Mouse (Mus musculus) cerebellum, adult 2 months (tissue): Measurements from ENCODE around the gene Plekhg1. TPM values are rescaled to one million over a fixed set of nuclear protein-coding genes. Genes with fewer than 3 reads are reported as not detected.

Source experiments
- DNase-seq, 2 experiments: peaks; one replicate each; pipeline ENCODE4 v3.0.0; 2021
- H3K27ac ChIP-seq: fragments of 200-500 bp; 2 replicates; pipeline ENCODE4 v1.5.1; 2012; ENCODE audit warnings: low read length, control low read depth, inconsistent platforms; ENCODE audit not compliant: insufficient read depth
- H3K27me3 ChIP-seq: fragments of 200-500 bp; 2 replicates; pipeline ENCODE4 v1.6.1; 2012; ENCODE audit warnings: inconsistent platforms, mild to moderate bottlenecking, low read length, moderate library complexity; ENCODE audit not compliant: control insufficient read depth, insufficient read depth
- H3K4me1 ChIP-seq: fragments of 200-500 bp; 2 replicates; pipeline ENCODE4 v1.6.1; 2011; ENCODE audit warnings: low read length; ENCODE audit not compliant: control insufficient read depth, insufficient read depth
- H3K4me3 ChIP-seq: fragments of 200-500 bp; replicated peaks from 2 replicates; pipeline ENCODE3; 2011; ENCODE audit warnings: mild to moderate bottlenecking, low read depth, low read length, control low read depth; ENCODE audit not compliant: insufficient read depth
- CTCF ChIP-seq: fragments of 200-500 bp; IDR thresholded peaks from 2 replicates; pipeline ENCODE4 v1.5.1; 2011; ENCODE audit warnings: low read depth, mild to moderate bottlenecking, control low read depth, low read length, moderate library complexity, borderline replicate concordance; ENCODE audit not compliant: insufficient read depth
- POLR2A ChIP-seq: fragments of 200-500 bp; IDR thresholded peaks from 2 replicates; pipeline ENCODE4 v1.6.1; 2011; ENCODE audit warnings: low read length, control low read depth, borderline replicate concordance; ENCODE audit not compliant: insufficient read depth
- WGBS: fragments of 180-500 bp; shearing (Covaris S2); methylation state at CpG from one replicate; pipeline ENCODE4 v1.1.7; 2018; 5-methylcytosine and 5-hydroxymethylcytosine counted together
- polyA plus RNA-seq: library from polyadenylated mRNA; depleted of rRNA; stranded (reverse); fragments of >200 nt; gene quantifications from 2 replicates; pipeline ENCODE4 v1.2.3, GENCODE M21; 2012

Gene Plekhg1
- polyA plus RNA-seq, 1 experiment = 9.5 TPM

GRCm38 (mm10) chr10:3831597-3832351 is 91.6 kb downstream of the Plekhg1 start:
- no peak overlapping the region for H3K27ac ChIP-seq

GRCm38 (mm10) chr10:3834060-3834459 is 93.9 kb downstream of the Plekhg1 start:
- Histone ChIP-seq H3K27ac (no peak overlapping the region), H3K27me3 (no peaks in the 10 kb centered on the region), H3K4me1 (no peaks in the 10 kb centered on the region; the same call in 1 of the 2 replicates), H3K4me3 (no peak overlapping the region)
- TF ChIP-seq CTCF (no peak), POLR2A (no peak)
- 94% methylated on average over 1 of the region's 1 CpGs for WGBS
- DNase-seq = no peak

More at GRCm38 (mm10) chr10:3831597-3832351, 91.6 kb downstream of the Plekhg1 start:
- WGBS = 52% methylated on average over 11 of the region's 11 CpGs
- no peak for TF ChIP-seq POLR2A
- no peak for TF ChIP-seq CTCF
- no peaks in the 10 kb centered on the region; the same call in 1 of the 2 replicates for H3K4me1 ChIP-seq
- no peak overlapping the region for H3K4me3 ChIP-seq
- DNase-seq = no peak
- no peaks in the 10 kb centered on the region for H3K27me3 ChIP-seq

DNA sequence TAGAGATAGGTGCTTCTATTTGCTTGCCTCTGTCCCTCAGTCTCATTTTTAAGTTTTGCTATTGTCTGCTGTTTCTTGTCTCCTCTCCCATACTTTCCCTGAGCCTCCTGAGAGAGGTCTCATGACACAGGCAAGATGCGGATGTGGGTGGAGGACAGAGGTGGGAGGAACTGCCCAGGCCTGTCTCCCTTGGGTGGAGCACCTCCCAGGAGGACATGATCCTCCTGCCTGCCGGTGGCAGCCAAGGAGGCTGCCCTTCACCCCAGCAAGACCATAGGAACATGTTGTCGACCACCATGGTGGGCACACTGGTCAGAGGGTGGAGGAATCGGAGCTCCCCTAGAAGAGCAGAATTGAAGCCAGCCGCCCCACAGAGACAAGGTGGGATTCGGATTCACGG is 94.5 kb downstream of the Plekhg1 start:
- Histone ChIP-seq H3K4me1 (no peaks in the 10 kb centered on the region; the same call in 1 of the 2 replicates), H3K27ac (no peak overlapping the region), H3K27me3 (no peaks in the 10 kb centered on the region), H3K4me3 (no peak overlapping the region)
- no peak for TF ChIP-seq POLR2A
- TF ChIP-seq CTCF = no peak
- 73% methylated on average over 7 of the region's 7 CpGs for WGBS
- no peak for DNase-seq

- no peaks in the 10 kb centered on the region for H3K4me1 ChIP-seq
- no peaks in the 10 kb centered on the region for H3K27me3 ChIP-seq
- TF ChIP-seq POLR2A = no peak
- TF ChIP-seq CTCF = no peak
- 48% methylated on average over 10 of the region's 10 CpGs for WGBS
- H3K27ac ChIP-seq = no peak overlapping the region
- H3K4me3 ChIP-seq = no peak overlapping the region
- no peak for DNase-seq
Observed at GRCm38 (mm10) chr10:3835616-3836015, 95.5 kb downstream of the Plekhg1 start.

- TF ChIP-seq CTCF (no peak), POLR2A (no peak)
- H3K27me3 ChIP-seq = no peaks in the 10 kb centered on the region
- 91% methylated on average over 6 of the region's 6 CpGs for WGBS
- H3K4me1 ChIP-seq = no peaks in the 10 kb centered on the region
- DNase-seq = no peak
- H3K27ac ChIP-seq = no peak overlapping the region
- no peak overlapping the region for H3K4me3 ChIP-seq
Observed at GRCm38 (mm10) chr10:3839748-3840432, 99.7 kb downstream of the Plekhg1 start.

- Histone ChIP-seq H3K4me3 (no peak overlapping the region), H3K4me1 (no peaks in the 10 kb centered on the region), H3K27ac (no peak overlapping the region), H3K27me3 (no peaks in the 10 kb centered on the region)
- WGBS = 80% methylated on average over 5 of the region's 5 CpGs
- DNase-seq = no peak
- TF ChIP-seq POLR2A (no peak), CTCF (no peak)
Observed at GRCm38 (mm10) chr10:3844430-3844829, 104.3 kb downstream of the Plekhg1 start.

DNA sequence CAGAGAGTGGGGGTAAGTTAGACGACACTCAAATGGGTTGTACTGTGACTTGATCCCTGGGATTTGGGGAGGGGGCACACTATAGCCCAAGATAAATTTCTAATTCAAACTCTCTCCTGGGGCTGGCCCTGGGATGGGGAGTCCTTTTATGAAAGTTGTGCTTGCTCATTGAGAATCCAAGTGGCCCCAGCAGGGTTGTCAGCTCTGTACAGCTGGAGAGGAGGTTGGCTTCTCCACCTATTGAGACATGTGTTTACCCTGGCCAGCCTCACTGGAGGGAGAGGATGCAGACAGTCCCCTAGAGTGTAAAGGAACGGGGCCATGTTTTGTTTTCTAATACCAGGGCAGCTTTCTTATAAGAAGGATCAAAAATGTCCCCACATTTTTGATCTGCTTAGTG is 106.9 kb downstream of the Plekhg1 start:
- no peak for DNase-seq
- Histone ChIP-seq H3K4me3 (no peak overlapping the region), H3K27me3 (no peaks in the 10 kb centered on the region), H3K4me1 (no peaks in the 10 kb centered on the region), H3K27ac (no peak overlapping the region)
- WGBS = 53% methylated on average over 2 of the region's 2 CpGs
- no peak for TF ChIP-seq POLR2A
- no peak for TF ChIP-seq CTCF

DNA sequence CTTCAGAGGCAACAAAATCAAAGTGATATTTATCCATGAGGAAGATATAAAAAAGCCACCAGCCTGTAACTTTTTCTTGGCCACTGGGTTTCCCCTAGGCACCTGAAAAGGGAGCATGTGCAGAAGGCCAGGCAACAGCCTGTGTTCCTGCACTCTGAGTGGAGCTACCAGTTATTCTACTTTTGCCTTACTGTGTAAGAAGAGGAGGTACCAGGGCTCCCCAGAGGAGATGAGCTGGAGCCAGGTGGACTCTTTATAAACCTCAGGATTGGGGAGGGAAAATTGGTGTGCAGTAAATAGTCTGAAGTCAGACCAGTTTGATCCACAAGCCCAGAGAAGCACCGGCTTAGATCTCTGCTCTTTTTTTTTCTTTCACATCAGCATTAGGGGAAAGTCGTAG is 111.3 kb downstream of the Plekhg1 start:
- WGBS = 40% methylated on average over 2 of the region's 2 CpGs
- no peaks in the 10 kb centered on the region for H3K27me3 ChIP-seq
- H3K4me1 ChIP-seq = no peaks in the 10 kb centered on the region
- H3K27ac ChIP-seq = no peak overlapping the region
- TF ChIP-seq CTCF (no peak), POLR2A (no peak)
- no peak overlapping the region for H3K4me3 ChIP-seq
- DNase-seq = no peak
